Comparison of ENCODE assay signal across 8 mouse cellular contexts in genomic region chr15:86038802-86039201, GRCm38 (mm10). TPM values are rescaled to one million over a fixed set of nuclear protein-coding genes. Genes with fewer than 3 reads are reported as not detected.
DNase-seq lines count a peak whose midpoint lies in the region; ATAC-seq and TF ChIP-seq lines count a peak whose summit lies in the region.

No protein-coding gene starts in this region.

- ATAC-seq in intestine, embryonic 14.5 days (replicated peaks; ENCODE audit: low FRiP score, low TSS enrichment, low read depth): peak; percentile 49; the same call in 1 of the 2 replicates
- ATAC-seq in liver, embryonic 13.5 days (ENCODE audit: low read depth): peak; percentile 65

- H3K9me3 ChIP-seq in intestine, embryonic 14.5 days (ENCODE audit: control insufficient read depth, low read length): no peaks in the 10 kb centered on the region
- H3K9me3 ChIP-seq in liver, embryonic 13.5 days (replicated peaks): no peaks in the 10 kb centered on the region

- H3K9ac ChIP-seq in intestine, embryonic 14.5 days (ENCODE audit: low read length): no peak overlapping the region
- no peak overlapping the region for H3K9ac ChIP-seq in liver, embryonic 13.5 days

- no peak overlapping the region for H3K27ac ChIP-seq in intestine, embryonic 14.5 days (ENCODE audit: low read depth)
- H3K27ac ChIP-seq in liver, embryonic 13.5 days: no peak overlapping the region
- H3K27ac ChIP-seq in thymus, adult 2 months (ENCODE audit: control insufficient read depth, insufficient read depth, low read length): no peak overlapping the region

- H3K4me2 ChIP-seq in intestine, embryonic 14.5 days (ENCODE audit: low read length): no peak overlapping the region
- no peak overlapping the region for H3K4me2 ChIP-seq in liver, embryonic 13.5 days

- TF ChIP-seq CTCF in thymus, adult 2 months (IDR thresholded peaks at IDR 0.05; ENCODE audit: borderline replicate concordance, control insufficient read depth, extremely low read depth, insufficient read depth, low read length, poor library complexity): no peak

- no peaks in the 10 kb centered on the region; the same call in 1 of the 2 replicates for H3K4me1 ChIP-seq in intestine, embryonic 14.5 days (replicated peaks; ENCODE audit: control insufficient read depth, insufficient read depth, low read length)
- peaks cover 11% of the 10 kb centered on the region for H3K4me1 ChIP-seq in liver, embryonic 13.5 days (replicated peaks)
- H3K4me1 ChIP-seq in thymus, adult 2 months (replicated peaks; ENCODE audit: control insufficient read depth, insufficient read depth, low read length): peaks cover 14% of the 10 kb centered on the region

- peaks cover 26% of the 10 kb centered on the region for H3K27me3 ChIP-seq in intestine, embryonic 14.5 days (replicated peaks; ENCODE audit: control insufficient read depth, insufficient read depth, low read length)
- H3K27me3 ChIP-seq in liver, embryonic 13.5 days: peaks cover 75% of the 10 kb centered on the region
- H3K27me3 ChIP-seq in thymus, adult 2 months (ENCODE audit: control insufficient read depth, insufficient read depth, low read length): no peaks in the 10 kb centered on the region

- peak; percentile 31 for DNase-seq in 3134 (ENCODE audit: extremely low read depth, insufficient read length, low spot score)
- peak; percentile 47 for DNase-seq in Muller cell, postnatal 12 days (ENCODE audit: inconsistent ontology term)
- DNase-seq in cerebellum, postnatal 14 days: peak; percentile 87 to 88
- DNase-seq in frontal cortex, postnatal 36 days (ENCODE audit: low spot score in 2 of 2): peak; percentile 67 to 78
- peak; percentile 86 for DNase-seq in intestine, embryonic 14.5 days (ENCODE audit: low spot score)
- DNase-seq in liver, embryonic 13.5 days: peak; percentile 54
- peak; percentile 77 for DNase-seq in neural tube, embryonic 10.5 days (ENCODE audit: extremely low spot score, low spot score)
- peak; percentile 80 for DNase-seq in thymus, adult 2 months

- H3K36me3 ChIP-seq in intestine, embryonic 14.5 days (ENCODE audit: control insufficient read depth, insufficient read depth, low read length): no peaks in the 10 kb centered on the region
- no peaks in the 10 kb centered on the region for H3K36me3 ChIP-seq in liver, embryonic 13.5 days
- H3K36me3 ChIP-seq in thymus, adult 2 months (ENCODE audit: control insufficient read depth, insufficient read depth, low read length): no peaks in the 10 kb centered on the region

- TF ChIP-seq POLR2A in thymus, adult 2 months (IDR thresholded peaks at IDR 0.05; ENCODE audit: control insufficient read depth, extremely low read depth, insufficient read depth, low read length, poor library complexity): no peak

- 0% methylated on average over 2 of the region's 2 CpGs for WGBS in intestine, embryonic 14.5 days
- WGBS in liver, embryonic 13.5 days (ENCODE audit: insufficient replicate concordance): 0% methylated on average over 2 of the region's 2 CpGs
- WGBS in thymus, adult 2 months: 3% methylated on average over 2 of the region's 2 CpGs

- H3K4me3 ChIP-seq in intestine, embryonic 14.5 days (ENCODE audit: low read depth, low read length): no peak overlapping the region
- H3K4me3 ChIP-seq in liver, embryonic 13.5 days (replicated peaks): no peak overlapping the region
- H3K4me3 ChIP-seq in thymus, adult 2 months (ENCODE audit: control insufficient read depth, insufficient read depth, low read length): no peak overlapping the region

RNA-seq across cellular contexts. Expression of gene Celsr1, which starts 5.2 kb away (rescaled TPM):
- 1.3 and 2.2 TPM in 2 replicates for polyA plus RNA-seq in intestine, embryonic 14.5 days (2014; fragmentation: Nextera tagmentation; extraction: Ambion mirVana)
- polyA plus RNA-seq in liver, embryonic 13.5 days (2015; fragmentation: Nextera tagmentation; extraction: Ambion mirVana): 0.06 and 0.20 TPM in 2 replicates
- 40.0 and 47.8 TPM in 2 replicates for polyA plus RNA-seq in thymus, adult 2 months (2012; rRNA removed)

RNA-seq across cellular contexts. Expression of gene Gramd4, which starts 18.7 kb away (rescaled TPM):
- polyA plus RNA-seq in intestine, embryonic 14.5 days (2014; fragmentation: Nextera tagmentation; extraction: Ambion mirVana): 6.0 and 8.1 TPM in 2 replicates
- 6.8 and 7.0 TPM in 2 replicates for polyA plus RNA-seq in liver, embryonic 13.5 days (2015; fragmentation: Nextera tagmentation; extraction: Ambion mirVana)
- polyA plus RNA-seq in thymus, adult 2 months (2012; rRNA removed): 35.1 and 37.1 TPM in 2 replicates

Comparison
In these comparisons a context has a peak if more than half of its experiments do, and no peak if none do; other contexts are left out.
1. DNase-seq: peak in every context shown above with its lines; median percentile 88 in cerebellum, postnatal 14 days; 86 in intestine, embryonic 14.5 days; 80 in thymus, adult 2 months; 77 in neural tube, embryonic 10.5 days; 72 in frontal cortex, postnatal 36 days; 54 in liver, embryonic 13.5 days; 47 in Muller cell, postnatal 12 days; 31 in 3134.
2. RNA of gene Celsr1, which starts 5.2 kb away (polyA plus RNA-seq): 40.0 to 47.8 TPM in thymus, adult 2 months; 1.3 to 2.2 TPM in intestine, embryonic 14.5 days and 0.06 to 0.20 TPM in liver, embryonic 13.5 days; every median in the first group is over 10 times any median in the second.